Mouse (Mus musculus) layer of hippocampus, adult 8-10 months (tissue): Measurements from ENCODE around the gene Krr1. TPM values are rescaled to one million over a fixed set of nuclear protein-coding genes. Genes with fewer than 3 reads are reported as not detected.
"Not testable (repeated sequence)": the region's sequence is repeated elsewhere in the genome, so short reads cannot be mapped to it uniquely, and the experiment has no call there.

Experiments used
- DNase-seq, 2 experiments: peaks; one replicate each; pipeline ENCODE4 v3.0.0; 2022; ENCODE audit warnings: low spot score in 2 of 2
- total RNA-seq, 4 experiments: library from RNA; stranded (reverse); gene quantifications; 2 replicates each; pipeline ENCODE4 v1.2.4; 2022

Krr1 gene
- total RNA-seq, 4 experiments from 2014 or later: 36.2 to 39.6 (median 37.4) TPM

GRCm38 (mm10) chr10:111971929-111972328, 535 bp upstream of the Krr1 start:
- DNase-seq: no peak

DNA sequence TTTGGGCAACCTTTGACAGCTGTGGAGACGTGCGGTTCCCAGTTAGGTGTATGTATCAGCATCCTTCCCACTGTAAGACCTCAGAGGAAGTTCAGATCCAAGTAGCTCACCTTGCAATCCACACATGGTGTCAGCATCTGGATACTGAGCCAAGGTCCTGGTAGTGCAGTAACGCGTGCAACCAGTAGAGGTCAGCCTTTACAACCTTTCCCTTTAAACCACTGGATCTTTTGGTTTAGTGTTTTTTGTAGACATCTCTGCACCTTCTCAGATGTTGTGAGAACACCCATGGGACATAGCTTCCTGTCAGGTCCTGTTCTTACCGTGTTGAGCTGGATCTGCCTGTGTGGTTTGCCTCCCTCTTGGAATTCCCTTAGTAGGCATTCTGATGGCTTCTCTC, 5.1 kb downstream of the Krr1 start:
- DNase-seq: peak; percentile 19 to 62

DNA sequence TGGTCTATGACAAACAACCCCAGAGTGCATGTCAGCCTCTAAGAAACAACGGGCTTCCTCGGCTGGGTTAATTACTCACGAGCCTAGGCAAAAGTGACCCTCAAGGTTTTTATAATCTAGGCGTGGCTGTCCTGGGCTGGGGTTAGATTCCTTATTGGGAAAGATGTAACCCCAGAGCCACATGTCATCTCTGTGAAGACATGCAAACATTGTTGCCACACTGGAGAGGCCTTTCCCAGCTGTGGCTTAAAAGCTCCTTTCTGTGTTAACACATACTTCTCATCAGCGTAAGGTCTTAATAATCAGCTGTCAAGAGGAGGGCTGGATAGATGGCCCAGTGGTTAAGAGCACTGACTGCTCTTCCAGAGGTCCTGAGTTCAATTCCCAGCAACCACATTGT, 10.6 kb downstream of the Krr1 start:
- DNase-seq: no peak

- DNase-seq: no peak
Observed at GRCm38 (mm10) chr10:111986453-111986852, 14.0 kb downstream of the Krr1 start.

- DNase-seq: no peak
Observed at GRCm38 (mm10) chr10:111995803-111996548, 23.5 kb downstream of the Krr1 start.

DNA sequence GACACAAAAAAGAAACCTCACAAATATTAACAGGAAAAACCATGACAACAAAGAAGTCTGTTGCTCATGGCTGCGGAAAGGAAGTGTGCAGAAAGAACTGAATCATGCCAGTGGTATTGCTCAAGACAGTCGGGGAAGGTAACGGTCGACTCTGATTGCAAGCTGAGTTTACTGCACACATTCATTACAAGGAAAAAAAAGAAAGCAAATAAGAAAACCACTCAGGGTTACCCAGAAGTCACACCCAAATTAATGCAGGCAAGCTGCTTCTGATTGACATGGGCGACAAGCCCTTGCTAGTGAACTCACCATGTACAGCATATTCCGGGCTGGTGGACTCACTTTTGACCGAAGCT, 24.1 kb downstream of the Krr1 start:
- no peak for DNase-seq

- no peak for DNase-seq
Observed at GRCm38 (mm10) chr10:111996911-111997347, 24.5 kb downstream of the Krr1 start.

DNA sequence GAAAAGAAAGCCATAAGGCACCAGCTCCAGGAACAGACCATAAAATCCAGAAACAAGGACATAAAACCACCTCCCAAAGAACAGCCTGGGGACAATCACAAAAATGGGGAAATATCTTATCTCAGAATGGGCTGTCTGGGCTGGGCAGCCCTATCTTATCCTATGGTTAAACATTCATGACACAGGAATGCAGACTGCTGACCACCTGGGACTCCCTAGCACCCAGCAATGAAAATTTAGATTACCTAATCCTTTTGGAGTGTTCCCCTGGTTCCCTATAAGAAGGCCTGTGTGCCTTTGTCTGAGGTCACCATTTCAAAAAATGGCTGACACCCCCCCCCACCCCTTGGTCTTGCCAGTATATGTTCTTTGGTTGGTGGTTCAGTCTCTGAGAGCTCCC, 25.2 kb downstream of the Krr1 start:
- no peak for DNase-seq

- DNase-seq: no peak
Observed at GRCm38 (mm10) chr10:111999765-112000164, 27.3 kb downstream of the Krr1 start.

DNA sequence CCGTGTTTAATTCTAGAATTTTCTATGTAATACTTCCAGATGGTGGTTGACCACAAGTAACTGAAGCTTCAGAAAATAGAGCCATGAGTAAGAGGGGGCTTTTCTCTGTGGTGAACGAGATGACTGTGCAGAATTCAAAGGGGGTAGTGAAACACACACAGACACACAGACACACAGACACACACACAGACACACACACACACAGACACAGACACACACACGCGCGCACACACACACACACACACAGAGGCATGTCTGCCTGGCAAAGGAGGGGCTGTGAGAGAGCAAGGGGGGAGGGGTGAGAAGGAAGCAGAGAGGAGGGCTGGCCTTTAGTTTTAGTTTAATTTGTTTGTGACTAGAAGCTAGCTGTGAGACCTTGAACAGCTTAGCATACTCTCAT, 28.1 kb downstream of the Krr1 start:
- no peak for DNase-seq

DNA sequence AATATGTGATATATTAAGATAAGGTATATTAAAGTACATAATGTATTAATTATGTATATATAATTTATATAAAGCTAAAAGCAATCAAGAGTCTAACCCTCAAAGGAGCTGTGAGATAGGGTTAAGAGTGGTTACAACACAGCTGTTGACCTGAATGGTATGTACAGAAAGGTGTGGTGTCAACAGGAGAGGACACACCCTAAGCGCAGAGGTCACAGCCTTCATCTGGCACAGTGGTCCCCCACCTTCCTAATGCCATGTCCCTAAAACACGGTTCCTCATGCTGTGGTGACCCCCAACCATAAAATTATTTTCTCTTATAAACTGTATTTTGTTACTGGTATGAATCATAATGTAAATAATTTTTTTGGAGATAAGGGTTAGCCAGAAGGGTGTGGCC, 28.9 kb downstream of the Krr1 start:
- no peak for DNase-seq

DNA sequence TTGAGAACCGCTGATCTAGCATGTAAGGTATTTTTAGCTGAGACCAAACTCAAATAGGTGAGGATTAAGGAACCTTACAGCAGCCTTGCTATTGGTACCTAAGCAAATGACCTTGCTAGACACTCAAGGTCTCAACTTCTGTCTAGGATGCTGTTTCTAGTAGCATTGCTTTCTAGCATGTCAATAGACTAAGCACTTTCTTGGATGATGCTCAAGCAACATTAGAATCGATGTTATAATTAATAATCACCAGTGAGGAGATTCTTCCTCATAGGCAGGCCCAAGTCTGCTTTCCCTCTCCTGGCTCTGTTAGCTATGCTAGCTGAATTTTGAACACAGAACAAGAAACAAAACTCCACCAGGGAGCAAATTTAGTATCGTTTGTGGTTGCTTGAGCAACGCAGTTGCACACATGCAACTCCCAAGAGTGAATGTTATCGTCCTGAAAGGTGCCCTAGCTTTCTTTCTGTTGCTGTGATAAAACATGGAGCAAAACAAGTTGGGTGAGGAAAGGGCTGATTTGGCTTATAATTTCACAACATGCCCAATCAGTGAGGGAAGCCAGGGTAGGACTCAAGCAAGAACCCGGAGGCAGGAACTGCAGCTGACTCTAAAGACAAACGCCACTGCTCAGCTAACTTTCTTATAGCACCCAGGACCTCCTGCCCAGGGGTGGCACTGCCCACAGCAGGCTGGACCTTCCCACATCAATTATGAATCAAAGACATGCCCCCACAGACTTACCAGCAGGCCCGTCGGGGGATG, 29.5 kb downstream of the Krr1 start:
- no peak for DNase-seq

GRCm38 (mm10) chr10:112002544-112003215, 30.2 kb downstream of the Krr1 start, which contains the start of gene Glipr1:
Gene Glipr1 (minus strand): TSS chr10:112002631.
- DNase-seq: no peak

DNA sequence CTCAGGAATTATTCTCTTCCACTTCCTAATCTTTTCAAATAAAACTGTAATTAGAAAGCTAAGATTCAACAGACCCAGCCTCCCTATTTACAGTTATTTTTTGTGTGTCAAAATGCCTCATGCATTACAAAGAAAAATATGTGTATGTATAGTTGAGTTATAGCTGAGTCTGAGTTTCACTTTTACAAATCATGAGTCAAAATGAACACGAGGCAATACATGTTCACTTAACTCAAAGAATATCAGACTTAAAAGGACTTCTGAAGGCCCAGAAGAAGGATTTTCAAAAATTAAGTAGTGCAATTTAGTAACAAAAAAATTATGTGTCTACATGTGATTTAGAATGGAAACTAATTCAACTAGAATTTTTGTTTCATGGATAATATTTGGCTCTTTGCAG, 37.0 kb downstream of the Krr1 start:
- DNase-seq: not testable (repeated sequence)

GRCm38 (mm10) chr10:112023585-112023984, 51.1 kb downstream of the Krr1 start:
- no peak for DNase-seq

GRCm38 (mm10) chr10:112028689-112029088, 56.2 kb downstream of the Krr1 start:
- DNase-seq: not testable (repeated sequence)

Other genes with a start within 250 kb of the Krr1 start
- 1 to 10 TPM; 2.3 to 4.7 (median 3.5) TPM for gene Glipr1, start 30.0 kb downstream of the Krr1 start, total RNA-seq
- gene Glipr1l1, start 87.5 kb downstream of the Krr1 start, total RNA-seq: not detected
- gene Glipr1l2, start 110.7 kb downstream of the Krr1 start, total RNA-seq: not detected
- not detected for gene Glipr1l3, start 187.7 kb downstream of the Krr1 start, total RNA-seq
- gene Caps2, start 191.0 kb downstream of the Krr1 start, total RNA-seq: under 1 TPM; 0.16 to 0.31 (median 0.19) TPM